Mouse (Mus musculus) erythroblast, embryonic 14.5 days (primary cell): Measurements from ENCODE around the gene Plppr1.

Experiments used
- GATA1 ChIP-seq: IDR thresholded peaks from 2 replicates; pipeline ENCODE4 v1.6.1; 2012; ENCODE audit warnings: low read length, inconsistent platforms, mixed read lengths
- TAL1 ChIP-seq: IDR thresholded peaks from 3 replicates; pipeline ENCODE4 v1.6.1; 2012; ENCODE audit warnings: low read length, inconsistent platforms, mixed read lengths

DNA sequence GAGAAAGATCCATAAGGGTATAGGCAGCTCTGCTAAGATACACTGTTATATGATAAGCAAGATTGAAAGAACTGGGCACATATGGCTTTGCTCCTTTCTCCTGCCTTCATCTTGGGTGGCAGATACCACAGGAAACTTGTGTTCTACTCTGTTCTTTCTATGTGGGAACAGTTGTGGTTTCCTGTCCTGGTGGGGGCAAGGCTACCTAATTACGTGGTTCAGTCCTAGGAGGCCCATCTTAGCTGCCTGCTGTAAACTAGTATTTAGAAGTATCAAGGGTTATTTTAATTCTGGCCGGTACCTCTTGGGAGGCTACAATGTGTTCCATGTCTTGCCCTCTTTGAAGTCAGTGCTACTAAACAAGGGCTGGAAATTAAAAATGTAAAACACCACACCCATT, 186.2 kb downstream of the Plppr1 start:
- TF ChIP-seq TAL1 (no peak), GATA1 (no peak)
